Mouse (Mus musculus) myocyte (in vitro differentiated cells): ENCODE measurements at regions not wholly inside any gene's neighbourhood (a gene's known extent, or its start where the extent isn't known, plus 50 kb on each side); places are given as distances from the start of the nearest gene placed in this dataset.

Experiments
- H3K27me3 ChIP-seq: one replicate; pipeline ENCODE4 v1.6.1; 2011; ENCODE audit not compliant: control insufficient read depth, insufficient read depth, insufficient read length
- H3K36me3 ChIP-seq: one replicate; pipeline ENCODE4 v1.6.1; 2011; ENCODE audit not compliant: control insufficient read depth, insufficient read depth
- H3K4me2 ChIP-seq: one replicate; pipeline ENCODE4 v1.6.1; 2011; ENCODE audit warnings: low read depth, control low read depth
- H3K4me3 ChIP-seq: one replicate; pipeline ENCODE4 v1.5.1; 2011; ENCODE audit warnings: mild to moderate bottlenecking, control low read depth, moderate library complexity
- H3K79me2 ChIP-seq: one replicate; pipeline ENCODE4 v1.6.1; 2011; ENCODE audit not compliant: control insufficient read depth, insufficient read depth
- H3ac ChIP-seq: one replicate; pipeline ENCODE4 v1.6.1; 2011; ENCODE audit not compliant: control insufficient read depth, insufficient read length
- CEBPB ChIP-seq: IDR thresholded peaks from 2 replicates; pipeline ENCODE4 v1.6.1; 2011; ENCODE audit warnings: mild to moderate bottlenecking, moderate library complexity; ENCODE audit not compliant: poor library complexity, insufficient read depth, severe bottlenecking
- E2F4 ChIP-seq: IDR thresholded peaks from one replicate; pipeline ENCODE4 v1.6.1; 2011; ENCODE audit warnings: mild to moderate bottlenecking, control low read depth, moderate library complexity; ENCODE audit not compliant: insufficient read depth
- MAX ChIP-seq: IDR thresholded peaks from one replicate; pipeline ENCODE4 v1.6.1; 2011; ENCODE audit warnings: low read depth, mild to moderate bottlenecking, control low read depth
- MYOD1 ChIP-seq, 3 experiments: IDR thresholded peaks; one replicate each; pipeline ENCODE4 v1.6.1; 2011; ENCODE audit warnings: control low read depth in 2 of 3, low read depth in 2 of 3, mild to moderate bottlenecking in 2 of 3, moderate library complexity in 1 of 3; ENCODE audit not compliant: insufficient read length in 2 of 3, control insufficient read depth in 1 of 3
- MYOG ChIP-seq, 3 experiments: IDR thresholded peaks; one replicate each; pipeline ENCODE4 v1.6.1; 2011; ENCODE audit warnings: control low read depth in 2 of 3, low read depth in 2 of 3, mild to moderate bottlenecking in 2 of 3; ENCODE audit not compliant: insufficient read length in 2 of 3, control insufficient read depth in 1 of 3, insufficient read depth in 1 of 3
- POLR2A ChIP-seq: IDR thresholded peaks from one replicate; pipeline ENCODE4 v1.6.1; 2011; ENCODE audit warnings: low read depth, mild to moderate bottlenecking, control low read depth, moderate library complexity; ENCODE audit not compliant: insufficient read length
- POLR2AphosphoS2 ChIP-seq: IDR thresholded peaks from one replicate; pipeline ENCODE4 v1.6.1; 2011; ENCODE audit warnings: low read depth, control low read depth; ENCODE audit not compliant: insufficient read length
- REST ChIP-seq: IDR thresholded peaks from one replicate; pipeline ENCODE4 v1.6.1; 2011; ENCODE audit warnings: mild to moderate bottlenecking, control low read depth, moderate library complexity; ENCODE audit not compliant: insufficient read depth, insufficient read length
- SRF ChIP-seq: IDR thresholded peaks from one replicate; pipeline ENCODE4 v1.6.1; 2011; ENCODE audit warnings: low read depth; ENCODE audit not compliant: control insufficient read depth, insufficient read length
- TCF12 ChIP-seq: IDR thresholded peaks from one replicate; pipeline ENCODE4 v1.6.1; 2011; ENCODE audit warnings: mild to moderate bottlenecking, control low read depth; ENCODE audit not compliant: poor library complexity, insufficient read depth, severe bottlenecking
- TCF3 ChIP-seq: IDR thresholded peaks from one replicate; pipeline ENCODE4 v1.6.1; 2011; ENCODE audit warnings: low read depth, control low read depth; ENCODE audit not compliant: insufficient read length
- USF1 ChIP-seq: IDR thresholded peaks from one replicate; pipeline ENCODE4 v1.6.1; 2011; ENCODE audit warnings: low read depth, mild to moderate bottlenecking, control low read depth, moderate library complexity

- no peaks in the 10 kb centered on the region for H3K79me2 ChIP-seq
- TF ChIP-seq USF1 (no peak), POLR2AphosphoS2 (no peak), TCF3 (no peak), POLR2A (no peak), E2F4 (no peak), TCF12 (no peak), MYOD1 (IDR thresholded peaks at IDR 0.05; ENCODE audit: control insufficient read depth in 1 of 3, insufficient read length in 2 of 3, low read depth in 2 of 3) (no peak), MYOG (IDR thresholded peaks at IDR 0.05; ENCODE audit: control insufficient read depth in 1 of 3, insufficient read depth in 1 of 3, insufficient read length in 2 of 3, low read depth in 2 of 3) (no peak), SRF (no peak), CEBPB (no peak), MAX (no peak)
- H3ac ChIP-seq, result no peak overlapping the region
- H3K36me3 ChIP-seq, result no peaks in the 10 kb centered on the region
- H3K27me3 ChIP-seq, result no peaks in the 10 kb centered on the region
- H3K4me3 ChIP-seq, result no peak overlapping the region
- peak overlapping the region; percentile 44 for H3K4me2 ChIP-seq
These were observed 94.9 kb downstream of the Plppr4 start for GRCm38 (mm10) chr3:117265790-117266189.

DNA sequence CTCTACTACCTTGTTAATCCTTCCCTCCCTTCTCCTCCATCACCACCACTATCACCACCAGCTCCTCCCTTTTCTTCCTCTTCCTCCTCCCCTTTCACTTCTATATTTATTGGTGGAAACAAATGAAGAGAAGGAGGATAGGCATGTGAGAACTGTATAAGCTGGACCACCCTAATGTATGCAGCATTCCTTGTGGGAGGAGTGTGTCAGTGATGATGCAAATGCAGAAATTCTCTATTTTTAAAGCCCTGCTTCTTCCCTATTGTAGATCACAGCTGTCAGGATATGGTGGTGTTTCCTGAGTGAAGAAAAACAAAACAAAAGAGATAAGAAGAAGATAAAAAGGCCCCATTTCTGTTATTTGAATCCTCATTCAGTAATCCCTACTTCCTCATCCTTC, 112.8 kb downstream of the Plppr4 start:
- Histone ChIP-seq H3ac (no peak overlapping the region), H3K27me3 (no peaks in the 10 kb centered on the region), H3K79me2 (no peaks in the 10 kb centered on the region), H3K4me3 (no peak overlapping the region), H3K4me2 (no peak overlapping the region), H3K36me3 (no peaks in the 10 kb centered on the region)
- TF ChIP-seq TCF3 (no peak), POLR2AphosphoS2 (no peak), MYOG (IDR thresholded peaks at IDR 0.05; ENCODE audit: control insufficient read depth in 1 of 3, insufficient read depth in 1 of 3, insufficient read length in 2 of 3, low read depth in 2 of 3) (no peak), E2F4 (no peak)

GRCm38 (mm10) chr3:117241810-117242209, 118.9 kb downstream of the Plppr4 start:
- Histone ChIP-seq H3K27me3 (no peaks in the 10 kb centered on the region), H3K79me2 (no peaks in the 10 kb centered on the region), H3K4me2 (no peak overlapping the region), H3K36me3 (no peaks in the 10 kb centered on the region), H3K4me3 (no peak overlapping the region), H3ac (no peak overlapping the region)
- no peak for TF ChIP-seq REST
- no peak for TF ChIP-seq POLR2A
- no peak for TF ChIP-seq MYOD1 (IDR thresholded peaks at IDR 0.05; ENCODE audit: control insufficient read depth in 1 of 3, insufficient read length in 2 of 3, low read depth in 2 of 3)
- TF ChIP-seq USF1, result no peak
- TF ChIP-seq SRF, result no peak
- no peak for TF ChIP-seq TCF12
- no peak for TF ChIP-seq MYOG (IDR thresholded peaks at IDR 0.05; ENCODE audit: control insufficient read depth in 1 of 3, insufficient read depth in 1 of 3, insufficient read length in 2 of 3, low read depth in 2 of 3)
- TF ChIP-seq POLR2AphosphoS2, result no peak
- TF ChIP-seq E2F4, result no peak
- no peak for TF ChIP-seq TCF3

DNA sequence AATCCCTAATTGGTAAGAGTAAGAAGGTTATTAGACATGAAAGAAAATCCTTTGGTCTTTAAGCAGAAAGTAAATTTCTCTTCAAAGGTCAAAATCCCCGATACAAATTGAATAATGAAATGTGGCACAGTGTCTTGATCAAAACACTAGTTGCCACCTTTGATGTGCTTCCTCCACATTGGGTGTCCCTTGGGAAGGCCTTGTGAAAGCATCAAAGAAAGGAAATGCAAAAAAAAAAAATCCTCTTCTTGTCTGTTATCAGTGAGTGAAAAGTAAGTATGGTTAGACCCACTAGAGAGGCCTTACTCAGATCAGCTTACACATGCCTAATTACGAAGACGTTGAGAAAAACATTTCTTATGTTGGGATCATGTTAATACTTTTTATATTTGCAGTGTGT, 134.1 kb downstream of the Plppr4 start:
- Histone ChIP-seq H3ac (no peak overlapping the region), H3K36me3 (no peaks in the 10 kb centered on the region), H3K4me2 (no peak overlapping the region), H3K27me3 (no peaks in the 10 kb centered on the region), H3K79me2 (no peaks in the 10 kb centered on the region), H3K4me3 (no peak overlapping the region)
- no peak for TF ChIP-seq REST

GRCm38 (mm10) chr3:117225041-117225440, 135.6 kb downstream of the Plppr4 start:
- Histone ChIP-seq H3K27me3 (no peaks in the 10 kb centered on the region), H3ac (no peak overlapping the region), H3K4me3 (no peak overlapping the region), H3K4me2 (no peak overlapping the region), H3K79me2 (no peaks in the 10 kb centered on the region), H3K36me3 (no peaks in the 10 kb centered on the region)
- no peak for TF ChIP-seq CEBPB
- no peak for TF ChIP-seq POLR2AphosphoS2

DNA sequence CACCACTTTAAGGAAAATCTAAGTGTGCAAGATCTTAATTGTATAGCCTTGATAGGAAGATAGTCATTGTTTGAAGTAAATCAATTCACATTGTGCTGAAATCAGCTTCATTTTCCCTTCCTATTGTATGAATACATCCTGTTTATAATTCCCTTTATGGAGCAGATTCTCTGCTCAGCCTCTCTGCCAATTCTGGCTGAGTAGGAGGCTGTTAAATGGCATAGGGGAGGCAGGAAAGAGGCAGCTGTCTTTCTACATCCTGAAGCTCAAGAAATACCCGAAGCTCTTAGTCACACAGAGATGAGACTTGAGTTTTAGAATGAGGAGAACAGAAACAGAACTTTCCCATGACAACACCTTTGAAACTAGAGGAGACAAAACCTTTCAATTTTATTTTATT, 142.7 kb downstream of the Plppr4 start:
- Histone ChIP-seq H3K79me2 (no peaks in the 10 kb centered on the region), H3ac (no peak overlapping the region), H3K36me3 (no peaks in the 10 kb centered on the region), H3K4me2 (no peak overlapping the region), H3K27me3 (no peaks in the 10 kb centered on the region), H3K4me3 (no peak overlapping the region)
- no peak for TF ChIP-seq USF1
- TF ChIP-seq POLR2A, result no peak
